Mouse (Mus musculus) lung, postnatal 10 days (tissue): ENCODE measurements around the gene Asb16.

Experiments
- DNase-seq: peaks from one replicate; pipeline ENCODE4 v3.0.0; 2021

The Asb16 gene

GRCm38 (mm10) chr11:102268520-102269244 is at the start of gene Asb16:
TSS of gene Asb16 (plus strand) at chr11:102268743.
- no peak for DNase-seq

GRCm38 (mm10) chr11:102218783-102219182 is 49.8 kb upstream of the Asb16 start:
- peak; percentile 98 for DNase-seq

GRCm38 (mm10) chr11:102219247-102219993 is 49.1 kb upstream of the Asb16 start:
- no peak for DNase-seq

- no peak for DNase-seq
Observed at GRCm38 (mm10) chr11:102219994-102220346, 48.6 kb upstream of the Asb16 start.

GRCm38 (mm10) chr11:102220451-102220850 is 48.1 kb upstream of the Asb16 start:
- DNase-seq: no peak

GRCm38 (mm10) chr11:102221243-102221953 is 47.1 kb upstream of the Asb16 start:
- DNase-seq: no peak

GRCm38 (mm10) chr11:102221954-102222351 is 46.6 kb upstream of the Asb16 start:
- no peak for DNase-seq

GRCm38 (mm10) chr11:102223166-102223565 is 45.4 kb upstream of the Asb16 start:
- peak; percentile 75 for DNase-seq

GRCm38 (mm10) chr11:102224686-102225085 is 43.9 kb upstream of the Asb16 start:
- DNase-seq: no peak

- DNase-seq: no peak
Observed at GRCm38 (mm10) chr11:102225221-102225620, 43.3 kb upstream of the Asb16 start.

GRCm38 (mm10) chr11:102226067-102226978 is 42.2 kb upstream of the Asb16 start:
- no peak for DNase-seq

- no peak for DNase-seq
Observed at GRCm38 (mm10) chr11:102227270-102228190, 41.0 kb upstream of the Asb16 start.

- DNase-seq: no peak
Observed at GRCm38 (mm10) chr11:102228191-102228545, 40.4 kb upstream of the Asb16 start.

- DNase-seq: no peak
Observed at GRCm38 (mm10) chr11:102228646-102229268, 39.8 kb upstream of the Asb16 start.

GRCm38 (mm10) chr11:102229331-102229953 is 39.1 kb upstream of the Asb16 start:
- DNase-seq: no peak

- DNase-seq: peak; percentile 100
Observed at GRCm38 (mm10) chr11:102230006-102230741, 38.4 kb upstream of the Asb16 start, which contains the start of gene Hdac5. TSS of gene Hdac5 (minus strand) at chr11:102230166.

GRCm38 (mm10) chr11:102236022-102236421 is 32.5 kb upstream of the Asb16 start:
- no peak for DNase-seq

GRCm38 (mm10) chr11:102240636-102241035 is 27.9 kb upstream of the Asb16 start:
- no peak for DNase-seq

- DNase-seq: no peak
Observed at GRCm38 (mm10) chr11:102241246-102241645, 27.3 kb upstream of the Asb16 start.

- DNase-seq: no peak
Observed at GRCm38 (mm10) chr11:102241874-102242273, 26.7 kb upstream of the Asb16 start.
